Mouse (Mus musculus) liver, postnatal 0 days (tissue): ENCODE data around the gene Zxdc. TPM values are rescaled to one million over a fixed set of nuclear protein-coding genes. Genes with fewer than 3 reads are reported as not detected.

ENCODE experiments used
- ATAC-seq: fragments of 200-750 bp; cut with Nextera tagmentation; 2 replicates; pipeline ENCODE4 v1.8.0; 2017; ENCODE audit warnings: mild to moderate bottlenecking, moderate library complexity
- DNase-seq: peaks from one replicate; pipeline ENCODE4 v3.0.0-alpha.2; 2016
- H3K27ac ChIP-seq: fragments of 300-500 bp; sonication (generic); 2 replicates; pipeline ENCODE4 v1.5.1; 2014; ENCODE audit warnings: antibody characterized with exemption, moderate library complexity, mild to moderate bottlenecking, low read depth
- H3K27me3 ChIP-seq: fragments of 300-500 bp; sonication (generic); 2 replicates; pipeline ENCODE4 v1.6.1; 2014; ENCODE audit warnings: low read length, control low read depth, mixed read lengths; ENCODE audit not compliant: insufficient read depth
- H3K36me3 ChIP-seq: fragments of 300-500 bp; sonication (generic); replicated peaks from 2 replicates; pipeline ENCODE4 v1.6.1; 2014; ENCODE audit warnings: mild to moderate bottlenecking, control low read depth, low read length, moderate library complexity, mixed read lengths; ENCODE audit not compliant: insufficient read depth
- H3K4me1 ChIP-seq: fragments of 300-500 bp; sonication (generic); 2 replicates; pipeline ENCODE4 v1.6.1; 2014; ENCODE audit warnings: antibody characterized with exemption, mild to moderate bottlenecking, control low read depth; ENCODE audit not compliant: insufficient read depth
- H3K4me2 ChIP-seq: fragments of 300-500 bp; sonication (generic); 2 replicates; pipeline ENCODE4 v1.6.1; 2014; ENCODE audit warnings: low read depth, mild to moderate bottlenecking, low read length, moderate library complexity, mixed read lengths
- H3K4me3 ChIP-seq: fragments of 300-500 bp; sonication (generic); 2 replicates; pipeline ENCODE4 v1.5.1; 2014; ENCODE audit warnings: low read depth, low read length
- H3K9ac ChIP-seq: fragments of 300-500 bp; sonication (generic); replicated peaks from 2 replicates; pipeline ENCODE4 v1.6.1; 2014; ENCODE audit warnings: mild to moderate bottlenecking, moderate library complexity
- H3K9me3 ChIP-seq: fragments of 300-500 bp; sonication (generic); 2 replicates; pipeline ENCODE4 v1.6.1; 2016; ENCODE audit warnings: mild to moderate bottlenecking, control low read depth, low read length, mixed read lengths
- CTCF ChIP-seq: sonication (generic); IDR thresholded peaks from 2 replicates; pipeline ENCODE4 v1.5.1; 2016; ENCODE audit warnings: antibody characterized with exemption, low read depth
- EP300 ChIP-seq: IDR thresholded peaks from 2 replicates; pipeline ENCODE4 v1.6.1; 2016; ENCODE audit warnings: antibody characterized with exemption, low read depth, mild to moderate bottlenecking
- WGBS: fragments of 180-500 bp; shearing (Covaris S2); extraction: QIAGEN DNeasy Blood & Tissue Kit; methylation state at CpG from one replicate; pipeline ENCODE4 v1.1.7; 2014; ENCODE audit not compliant: insufficient replicate concordance; 5-methylcytosine and 5-hydroxymethylcytosine counted together
- polyA plus RNA-seq: library from polyadenylated mRNA; unstranded; fragments of >200 nt; fragmentation: Nextera tagmentation; extraction: Ambion mirVana; gene quantifications from 2 replicates; pipeline ENCODE4 v1.2.1, GENCODE M21; 2015

The Zxdc gene
- polyA plus RNA-seq, 1 experiment from 2014 or later = 2.1 TPM

DNA sequence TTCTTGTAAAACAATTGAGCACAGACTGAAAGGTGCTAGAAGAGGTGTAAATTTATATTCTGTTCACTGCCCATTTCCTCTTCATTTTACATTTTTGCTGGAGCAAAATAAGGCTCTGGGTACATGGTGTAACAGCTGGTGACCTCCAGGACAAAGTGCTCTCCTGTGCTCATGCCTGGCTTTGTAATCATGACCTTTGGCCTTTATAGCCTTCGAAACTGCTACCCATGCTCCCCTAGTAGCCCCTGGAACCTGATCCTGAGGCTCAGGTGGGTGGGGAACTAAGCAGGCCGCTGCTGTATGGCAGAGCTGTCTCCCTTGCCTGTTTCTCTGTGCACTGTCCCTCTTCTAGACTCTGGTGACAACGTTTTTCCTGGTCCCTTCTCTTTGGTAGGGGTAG is 24.7 kb downstream of the Zxdc start:
- H3K27ac ChIP-seq = peak overlapping the region; percentile 82

DNA sequence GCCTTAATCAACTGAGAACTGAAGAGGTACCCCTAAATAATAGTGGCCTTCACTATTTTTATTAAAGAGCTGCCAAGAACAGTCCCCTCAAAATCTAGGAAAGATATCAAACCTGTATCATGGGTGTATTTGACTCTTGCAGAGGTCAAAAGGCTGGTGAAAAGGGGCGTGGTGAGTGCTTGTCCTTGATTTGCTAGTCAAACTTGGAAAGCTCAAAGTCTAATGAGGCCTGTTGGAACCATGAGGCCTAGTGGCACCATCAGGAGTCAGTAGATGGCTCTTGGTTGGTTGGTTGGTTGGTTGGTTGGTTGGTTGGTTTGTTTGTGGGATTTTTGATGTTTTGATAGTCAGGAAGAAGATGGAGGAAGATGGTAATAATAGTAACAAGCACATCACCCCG is 26.5 kb downstream of the Zxdc start:
- Histone ChIP-seq H3K4me2 (no peak overlapping the region), H3K9ac (no peak overlapping the region), H3K27ac (no peak overlapping the region), H3K9me3 (no peaks in the 10 kb centered on the region), H3K4me1 (peaks cover 10% of the 10 kb centered on the region), H3K27me3 (no peaks in the 10 kb centered on the region), H3K4me3 (no peak overlapping the region), H3K36me3 (peaks cover 12% of the 10 kb centered on the region)
- TF ChIP-seq EP300 = no peak
- no peak for TF ChIP-seq CTCF
- no peak for DNase-seq
- 70% methylated on average over 2 of the region's 2 CpGs for WGBS
- ATAC-seq = no peak

More for the DNA sequence above, 24.7 kb downstream of the Zxdc start:
- Histone ChIP-seq H3K9me3 (no peaks in the 10 kb centered on the region), H3K4me2 (no peak overlapping the region), H3K36me3 (peaks cover 6% of the 10 kb centered on the region; the same call in 1 of the 2 replicates), H3K4me3 (no peak overlapping the region), H3K27me3 (no peaks in the 10 kb centered on the region), H3K4me1 (peaks cover 10% of the 10 kb centered on the region), H3K9ac (no peak overlapping the region)
- ATAC-seq (peak; percentile 95), DNase-seq (peak; percentile 29)
- TF ChIP-seq EP300 = no peak; the same call in 1 of the 2 replicates
- TF ChIP-seq CTCF = no peak
- 54% methylated on average over 3 of the region's 3 CpGs for WGBS

DNA sequence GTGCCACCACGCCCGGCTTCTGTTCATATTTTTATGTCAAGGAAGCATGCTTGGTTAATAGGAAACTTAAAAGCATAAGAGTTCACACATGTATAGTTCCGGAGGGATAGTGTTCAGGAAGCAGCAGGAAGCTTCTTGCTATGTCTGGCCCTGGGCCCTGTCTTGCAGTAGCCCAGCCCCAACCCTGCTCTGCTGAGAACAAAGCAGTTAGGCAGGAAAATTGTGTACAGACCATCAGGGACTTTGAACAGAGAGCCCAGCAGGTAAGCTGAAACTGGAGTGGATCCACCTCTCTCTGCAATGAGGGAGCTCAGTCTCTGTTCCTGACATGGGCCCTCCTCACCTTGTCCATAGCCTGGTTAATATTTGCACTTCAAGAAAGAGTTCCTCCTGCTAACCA is 28.0 kb downstream of the Zxdc start:
- H3K27ac ChIP-seq = peak overlapping the region; percentile 67
- H3K27me3 ChIP-seq = no peaks in the 10 kb centered on the region
- DNase-seq = no peak
- no peak overlapping the region; the same call in 1 of the 2 replicates for H3K9ac ChIP-seq
- no peak for ATAC-seq
- no peak overlapping the region for H3K4me2 ChIP-seq
- no peak overlapping the region for H3K4me3 ChIP-seq
- no peaks in the 10 kb centered on the region for H3K9me3 ChIP-seq
- 82% methylated on average over 3 of the region's 3 CpGs for WGBS
- peaks cover 10% of the 10 kb centered on the region for H3K4me1 ChIP-seq
- TF ChIP-seq EP300 (no peak), CTCF (no peak)
- H3K36me3 ChIP-seq = peaks cover 24% of the 10 kb centered on the region

DNA sequence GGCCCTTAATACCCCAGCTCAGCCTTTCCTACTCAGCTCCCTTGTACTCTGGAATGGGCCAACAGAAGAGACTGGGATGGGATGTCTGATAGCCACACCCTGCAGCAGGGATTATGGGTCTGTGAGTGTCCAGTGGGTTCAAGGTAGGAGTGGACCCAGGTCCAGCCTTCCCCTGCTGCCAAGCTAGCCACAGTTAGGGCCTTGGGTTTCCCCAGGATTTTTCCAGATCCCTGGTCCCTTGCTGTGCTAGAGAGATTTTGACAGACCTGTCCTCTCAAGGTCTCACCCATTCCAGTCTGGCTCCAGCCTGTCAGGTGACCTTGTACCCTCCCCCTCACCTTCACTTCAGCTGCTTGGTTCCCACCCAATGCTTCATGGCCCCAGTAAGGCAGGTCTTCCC is 39.3 kb downstream of the Zxdc start:
- TF ChIP-seq CTCF (no peak), EP300 (no peak)
- Histone ChIP-seq H3K4me1 (peaks cover 4% of the 10 kb centered on the region; the same call in 1 of the 2 replicates), H3K36me3 (peaks cover 4% of the 10 kb centered on the region), H3K9ac (no peak overlapping the region), H3K9me3 (no peaks in the 10 kb centered on the region), H3K4me3 (no peak overlapping the region), H3K27ac (no peak overlapping the region), H3K27me3 (no peaks in the 10 kb centered on the region), H3K4me2 (no peak overlapping the region)
- no peak for DNase-seq
- no peak for ATAC-seq

DNA sequence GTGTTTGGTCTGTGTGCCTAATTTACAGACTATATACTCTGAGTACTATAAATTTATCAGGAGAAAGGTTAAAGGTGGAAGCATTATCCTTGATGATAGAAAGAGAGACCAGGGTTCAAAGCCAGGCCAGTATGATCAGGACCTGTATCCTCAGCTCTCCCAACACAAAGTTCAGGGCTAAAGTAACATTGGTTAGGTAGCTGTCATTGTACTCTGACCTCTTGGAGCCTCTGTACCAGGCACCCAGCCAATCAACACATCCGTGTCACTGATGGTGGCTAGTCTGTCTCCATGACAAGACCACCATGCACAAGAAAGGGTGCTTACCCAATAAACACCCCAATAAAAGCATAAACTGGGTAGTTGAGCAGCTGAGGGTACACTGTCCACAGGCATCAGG is 41.7 kb downstream of the Zxdc start:
- no peak for DNase-seq
- H3K27ac ChIP-seq = no peak overlapping the region
- H3K4me2 ChIP-seq = no peak overlapping the region
- 78% methylated on average over 1 of the region's 1 CpGs for WGBS
- H3K9me3 ChIP-seq = no peaks in the 10 kb centered on the region
- TF ChIP-seq CTCF (no peak), EP300 (no peak)
- ATAC-seq = peak; percentile 80
- no peak overlapping the region for H3K4me3 ChIP-seq
- H3K4me1 ChIP-seq = peaks cover 4% of the 10 kb centered on the region; the same call in 1 of the 2 replicates
- H3K9ac ChIP-seq = no peak overlapping the region
- no peaks in the 10 kb centered on the region for H3K27me3 ChIP-seq
- no peaks in the 10 kb centered on the region for H3K36me3 ChIP-seq

DNA sequence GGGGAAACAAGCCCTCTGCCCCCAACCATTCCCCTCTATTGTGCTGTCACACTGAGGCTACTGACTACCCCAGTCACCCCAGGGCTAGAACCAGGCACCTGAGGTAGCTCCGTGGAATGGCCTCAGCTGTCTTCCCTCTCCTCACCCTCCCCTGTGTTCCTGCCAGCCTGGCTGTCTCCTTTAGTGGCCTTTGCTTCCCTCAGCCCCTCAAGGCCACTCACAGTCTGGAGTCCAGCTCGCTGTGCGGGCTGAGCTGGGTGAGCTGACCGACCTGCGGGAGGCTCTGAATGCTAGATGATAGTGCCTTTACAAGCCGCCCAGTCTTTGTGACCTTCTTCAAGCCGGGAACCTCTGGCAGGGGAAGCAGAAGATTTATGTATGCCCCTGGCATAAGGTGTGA is 42.6 kb downstream of the Zxdc start:
- Histone ChIP-seq H3K36me3 (no peaks in the 10 kb centered on the region), H3K9me3 (no peaks in the 10 kb centered on the region), H3K4me1 (peaks cover 4% of the 10 kb centered on the region; the same call in 1 of the 2 replicates), H3K4me3 (no peak overlapping the region), H3K27me3 (no peaks in the 10 kb centered on the region), H3K4me2 (no peak overlapping the region), H3K27ac (no peak overlapping the region), H3K9ac (no peak overlapping the region)
- TF ChIP-seq CTCF = no peak
- no peak for TF ChIP-seq EP300
- DNase-seq (no peak), ATAC-seq (no peak)
- WGBS = 68% methylated on average over 7 of the region's 7 CpGs

DNA sequence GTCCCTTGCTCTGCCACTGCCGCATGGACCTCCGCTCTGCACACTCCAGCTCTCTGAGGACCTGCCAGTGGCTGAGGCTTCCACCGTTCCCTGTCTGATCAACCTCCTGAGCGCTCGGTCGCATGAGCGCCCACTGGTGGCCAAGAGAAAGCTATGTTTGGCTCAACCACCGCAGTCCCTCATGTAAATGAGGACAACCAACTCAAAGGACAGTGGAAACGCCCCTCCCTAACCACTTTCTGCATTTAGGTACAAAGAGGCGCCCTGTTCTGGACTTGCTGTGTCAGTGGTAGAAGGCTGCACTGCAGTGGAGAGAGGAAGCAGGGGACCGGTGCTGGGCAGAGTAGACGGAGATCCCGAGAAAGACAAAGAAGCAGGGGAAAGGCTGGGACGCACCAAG is 53.3 kb downstream of the Zxdc start:
- H3K36me3 ChIP-seq = no peaks in the 10 kb centered on the region
- peaks cover 4% of the 10 kb centered on the region; the same call in 1 of the 2 replicates for H3K4me1 ChIP-seq
- 6% methylated on average over 14 of the region's 14 CpGs for WGBS
- no peak overlapping the region for H3K9ac ChIP-seq
- DNase-seq (peak; percentile 80), ATAC-seq (peak; percentile 92)
- no peak overlapping the region for H3K4me3 ChIP-seq
- no peak overlapping the region for H3K27ac ChIP-seq
- H3K27me3 ChIP-seq = no peaks in the 10 kb centered on the region
- H3K9me3 ChIP-seq = no peaks in the 10 kb centered on the region
- peak; percentile 93 for TF ChIP-seq CTCF
- no peak for TF ChIP-seq EP300
- peak overlapping the region; percentile 61 for H3K4me2 ChIP-seq
